Mouse (Mus musculus) heart, embryonic 10.5 days (tissue): ENCODE data around the gene Ankef1. TPM values are rescaled to one million over a fixed set of nuclear protein-coding genes. Genes with fewer than 3 reads are reported as not detected.

Experiments used
- DNase-seq: peaks from one replicate; pipeline ENCODE4 v3.0.0-alpha.2; 2017; ENCODE audit warnings: low spot score
- H3K27ac ChIP-seq: fragments of 300-500 bp; sonication (generic); 2 replicates; pipeline ENCODE4 v1.5.1; 2016; ENCODE audit warnings: mild to moderate bottlenecking
- H3K27me3 ChIP-seq: fragments of 300-500 bp; sonication (generic); 2 replicates; pipeline ENCODE4 v1.6.1; 2016; ENCODE audit warnings: mild to moderate bottlenecking; ENCODE audit not compliant: poor library complexity, insufficient read depth, severe bottlenecking
- H3K36me3 ChIP-seq: fragments of 300-500 bp; sonication (generic); 2 replicates; pipeline ENCODE4 v1.6.1; 2016; ENCODE audit warnings: mild to moderate bottlenecking, moderate library complexity
- H3K4me1 ChIP-seq: fragments of 300-500 bp; sonication (generic); 2 replicates; pipeline ENCODE4 v1.6.1; 2016; ENCODE audit warnings: mild to moderate bottlenecking
- H3K4me3 ChIP-seq: fragments of 300-500 bp; sonication (generic); 2 replicates; pipeline ENCODE4 v1.5.1; 2016; ENCODE audit warnings: mild to moderate bottlenecking, moderate library complexity
- H3K9me3 ChIP-seq: fragments of 300-500 bp; sonication (generic); 2 replicates; pipeline ENCODE4 v1.6.1; 2016; ENCODE audit warnings: mild to moderate bottlenecking, moderate library complexity
- whole genome bisulfite sequencing: fragments of 180-500 bp; shearing (Covaris S2); methylation state at CpG from one replicate; pipeline ENCODE4 v1.1.7; 2016; 5-methylcytosine and 5-hydroxymethylcytosine counted together
- polyA plus RNA-seq: library from polyadenylated mRNA; unstranded; fragments of >200 nt; fragmentation: Nextera tagmentation; extraction: Ambion mirVana; gene quantifications from 2 replicates; pipeline ENCODE4 v1.2.1, GENCODE M21; 2016

The Ankef1 gene
- 0.11 and 0.24 TPM in 2 replicates for polyA plus RNA-seq

GRCm38 (mm10) chr2:136501651-136502050 lies at the start of gene Ankef1:
Gene Ankef1 (plus strand): TSS chr2:136501910.
- Histone ChIP-seq H3K36me3 (no peaks in the 10 kb centered on the region), H3K4me3 (no peak within 1 kb of the TSS), H3K27ac (no peak within 1 kb of the TSS), H3K4me1 (no peaks in the 10 kb centered on the region), H3K9me3 (no peaks in the 10 kb centered on the region), H3K27me3 (no peaks in the 10 kb centered on the region)
- no peak for DNase-seq
- 79% methylated on average over 1 of the region's 1 CpGs for WGBS

GRCm38 (mm10) chr2:136456468-136456867 lies 45.2 kb upstream of the Ankef1 start:
- no peak for DNase-seq
- WGBS = 81% methylated on average over 2 of the region's 2 CpGs

GRCm38 (mm10) chr2:136456875-136457274 lies 44.8 kb upstream of the Ankef1 start:
- WGBS = 84% methylated on average over 3 of the region's 3 CpGs
- Histone ChIP-seq H3K9me3 (no peaks in the 10 kb centered on the region), H3K27ac (no peak overlapping the region), H3K36me3 (no peaks in the 10 kb centered on the region), H3K4me3 (no peak overlapping the region), H3K4me1 (no peaks in the 10 kb centered on the region), H3K27me3 (no peaks in the 10 kb centered on the region)
- DNase-seq = no peak

More at GRCm38 (mm10) chr2:136456468-136456867, 45.2 kb upstream of the Ankef1 start:
- no peaks in the 10 kb centered on the region for H3K4me1 ChIP-seq
- no peaks in the 10 kb centered on the region for H3K36me3 ChIP-seq
- H3K9me3 ChIP-seq = no peaks in the 10 kb centered on the region
- H3K27ac ChIP-seq = no peak overlapping the region
- H3K4me3 ChIP-seq = no peak overlapping the region
- no peaks in the 10 kb centered on the region for H3K27me3 ChIP-seq

GRCm38 (mm10) chr2:136477656-136478055 lies 24.1 kb upstream of the Ankef1 start:
- Histone ChIP-seq H3K36me3 (no peaks in the 10 kb centered on the region), H3K27ac (no peak overlapping the region), H3K4me3 (no peak overlapping the region), H3K4me1 (no peaks in the 10 kb centered on the region), H3K9me3 (no peaks in the 10 kb centered on the region), H3K27me3 (no peaks in the 10 kb centered on the region)
- 65% methylated on average over 3 of the region's 3 CpGs for WGBS
- DNase-seq = no peak

GRCm38 (mm10) chr2:136482269-136482668 lies 19.4 kb upstream of the Ankef1 start:
- no peak for DNase-seq
- Histone ChIP-seq H3K36me3 (no peaks in the 10 kb centered on the region), H3K9me3 (no peaks in the 10 kb centered on the region), H3K27ac (no peak overlapping the region), H3K27me3 (no peaks in the 10 kb centered on the region), H3K4me3 (no peak overlapping the region), H3K4me1 (no peaks in the 10 kb centered on the region)
- 64% methylated on average over 5 of the region's 5 CpGs for WGBS

- no peak overlapping the region for H3K4me3 ChIP-seq
- H3K36me3 ChIP-seq = no peaks in the 10 kb centered on the region
- WGBS = 62% methylated on average over 3 of the region's 3 CpGs
- no peaks in the 10 kb centered on the region for H3K9me3 ChIP-seq
- DNase-seq = no peak
- no peaks in the 10 kb centered on the region for H3K27me3 ChIP-seq
- no peak overlapping the region for H3K27ac ChIP-seq
- H3K4me1 ChIP-seq = no peaks in the 10 kb centered on the region
Observed at GRCm38 (mm10) chr2:136483058-136483457, 18.7 kb upstream of the Ankef1 start.

GRCm38 (mm10) chr2:136484955-136485354 lies 16.8 kb upstream of the Ankef1 start:
- Histone ChIP-seq H3K27ac (no peak overlapping the region), H3K36me3 (no peaks in the 10 kb centered on the region), H3K4me1 (no peaks in the 10 kb centered on the region), H3K27me3 (no peaks in the 10 kb centered on the region), H3K4me3 (no peak overlapping the region), H3K9me3 (no peaks in the 10 kb centered on the region)
- 63% methylated on average over 3 of the region's 3 CpGs for WGBS
- no peak for DNase-seq

- no peaks in the 10 kb centered on the region for H3K4me1 ChIP-seq
- H3K27ac ChIP-seq = no peak overlapping the region
- H3K9me3 ChIP-seq = no peaks in the 10 kb centered on the region
- H3K4me3 ChIP-seq = no peak overlapping the region
- H3K36me3 ChIP-seq = no peaks in the 10 kb centered on the region
- 92% methylated on average over 1 of the region's 1 CpGs for WGBS
- no peak for DNase-seq
- H3K27me3 ChIP-seq = no peaks in the 10 kb centered on the region
Observed at GRCm38 (mm10) chr2:136485401-136485800, 16.3 kb upstream of the Ankef1 start.

- no peak for DNase-seq
- Histone ChIP-seq H3K4me1 (no peaks in the 10 kb centered on the region), H3K27me3 (no peaks in the 10 kb centered on the region), H3K9me3 (no peaks in the 10 kb centered on the region), H3K36me3 (no peaks in the 10 kb centered on the region), H3K27ac (peak overlapping the region; percentile 73; the same call in 1 of the 2 replicates), H3K4me3 (no peak overlapping the region)
- 21% methylated on average over 6 of the region's 6 CpGs for WGBS
Observed at GRCm38 (mm10) chr2:136485815-136486619, 15.7 kb upstream of the Ankef1 start.

GRCm38 (mm10) chr2:136486986-136487385 lies 14.7 kb upstream of the Ankef1 start:
- Histone ChIP-seq H3K4me1 (no peaks in the 10 kb centered on the region), H3K27ac (no peak overlapping the region), H3K36me3 (no peaks in the 10 kb centered on the region), H3K4me3 (no peak overlapping the region), H3K27me3 (no peaks in the 10 kb centered on the region), H3K9me3 (no peaks in the 10 kb centered on the region)
- 79% methylated on average over 5 of the region's 5 CpGs for WGBS
- no peak for DNase-seq

- no peak for DNase-seq
- no peaks in the 10 kb centered on the region for H3K27me3 ChIP-seq
- H3K9me3 ChIP-seq = no peaks in the 10 kb centered on the region
- WGBS = 47% methylated on average over 5 of the region's 5 CpGs
- no peak overlapping the region for H3K27ac ChIP-seq
- H3K4me3 ChIP-seq = no peak overlapping the region
- no peaks in the 10 kb centered on the region for H3K36me3 ChIP-seq
- no peaks in the 10 kb centered on the region for H3K4me1 ChIP-seq
Observed at GRCm38 (mm10) chr2:136511073-136511472, 9.4 kb downstream of the Ankef1 start.

GRCm38 (mm10) chr2:136511756-136512155 lies 10.0 kb downstream of the Ankef1 start:
- H3K4me1 ChIP-seq = no peaks in the 10 kb centered on the region
- no peak overlapping the region for H3K27ac ChIP-seq
- WGBS = 72% methylated on average over 4 of the region's 4 CpGs
- H3K27me3 ChIP-seq = no peaks in the 10 kb centered on the region
- H3K4me3 ChIP-seq = no peak overlapping the region
- H3K9me3 ChIP-seq = no peaks in the 10 kb centered on the region
- no peaks in the 10 kb centered on the region for H3K36me3 ChIP-seq
- DNase-seq = no peak

- WGBS = 89% methylated on average over 5 of the region's 5 CpGs
- H3K9me3 ChIP-seq = no peaks in the 10 kb centered on the region
- H3K4me1 ChIP-seq = no peaks in the 10 kb centered on the region
- no peaks in the 10 kb centered on the region for H3K36me3 ChIP-seq
- H3K4me3 ChIP-seq = no peak overlapping the region
- DNase-seq = no peak
- H3K27me3 ChIP-seq = no peaks in the 10 kb centered on the region
- no peak overlapping the region for H3K27ac ChIP-seq
Observed at GRCm38 (mm10) chr2:136512802-136513201, 11.1 kb downstream of the Ankef1 start.

- no peak overlapping the region for H3K4me3 ChIP-seq
- whole genome bisulfite sequencing = 70% methylated on average over 3 of the region's 3 CpGs
- H3K27me3 ChIP-seq = no peaks in the 10 kb centered on the region
- DNase-seq = no peak
- H3K27ac ChIP-seq = no peak overlapping the region
- no peaks in the 10 kb centered on the region for H3K9me3 ChIP-seq
- no peaks in the 10 kb centered on the region for H3K4me1 ChIP-seq
- H3K36me3 ChIP-seq = no peaks in the 10 kb centered on the region
Observed at GRCm38 (mm10) chr2:136513806-136514205, 12.1 kb downstream of the Ankef1 start.
